Mouse (Mus musculus) intestine, embryonic 15.5 days (tissue): Measurements from ENCODE around the gene Catip. TPM values are rescaled to one million over a fixed set of nuclear protein-coding genes. Genes with fewer than 3 reads are reported as not detected.

ENCODE experiments used
- ATAC-seq: fragments of 200-750 bp; cut with Nextera tagmentation; 2 replicates; pipeline ENCODE4 v1.8.0; 2017; ENCODE audit warnings: moderate TSS enrichment, moderate library complexity
- H3K27ac ChIP-seq: fragments of 300-500 bp; sonication (generic); 2 replicates; pipeline ENCODE4 v1.5.1; 2015; ENCODE audit warnings: mild to moderate bottlenecking, inconsistent platforms
- H3K27me3 ChIP-seq: fragments of 300-500 bp; sonication (generic); replicated peaks from 2 replicates; pipeline ENCODE4 v1.6.1; 2015; ENCODE audit warnings: inconsistent platforms
- H3K36me3 ChIP-seq: fragments of 300-500 bp; sonication (generic); 2 replicates; pipeline ENCODE4 v1.6.1; 2015; ENCODE audit warnings: inconsistent platforms
- H3K4me1 ChIP-seq: fragments of 300-500 bp; sonication (generic); replicated peaks from 2 replicates; pipeline ENCODE4 v1.6.1; 2015; ENCODE audit warnings: inconsistent platforms
- H3K4me2 ChIP-seq: fragments of 300-500 bp; sonication (generic); replicated peaks from 2 replicates; pipeline ENCODE4 v1.6.1; 2015; ENCODE audit warnings: mild to moderate bottlenecking, inconsistent platforms
- H3K4me3 ChIP-seq: fragments of 300-500 bp; sonication (generic); replicated peaks from 2 replicates; pipeline ENCODE4 v1.5.1; 2015; ENCODE audit warnings: inconsistent platforms
- H3K9ac ChIP-seq: fragments of 300-500 bp; sonication (generic); 2 replicates; pipeline ENCODE4 v1.6.1; 2015; ENCODE audit warnings: inconsistent platforms
- H3K9me3 ChIP-seq: fragments of 300-500 bp; sonication (generic); 2 replicates; pipeline ENCODE4 v1.6.1; 2016; ENCODE audit warnings: inconsistent platforms
- WGBS: fragments of 180-500 bp; shearing (Covaris S2); methylation state at CpG from one replicate; pipeline ENCODE4 v1.1.7; 2015; 5-methylcytosine and 5-hydroxymethylcytosine counted together
- polyA plus RNA-seq: library from polyadenylated mRNA; unstranded; fragments of >200 nt; fragmentation: Nextera tagmentation; extraction: Ambion mirVana; gene quantifications from 2 replicates; pipeline ENCODE4 v1.2.1, GENCODE M21; 2015

The Catip gene
- polyA plus RNA-seq, 1 experiment from 2014 or later: 0.39 TPM

DNA sequence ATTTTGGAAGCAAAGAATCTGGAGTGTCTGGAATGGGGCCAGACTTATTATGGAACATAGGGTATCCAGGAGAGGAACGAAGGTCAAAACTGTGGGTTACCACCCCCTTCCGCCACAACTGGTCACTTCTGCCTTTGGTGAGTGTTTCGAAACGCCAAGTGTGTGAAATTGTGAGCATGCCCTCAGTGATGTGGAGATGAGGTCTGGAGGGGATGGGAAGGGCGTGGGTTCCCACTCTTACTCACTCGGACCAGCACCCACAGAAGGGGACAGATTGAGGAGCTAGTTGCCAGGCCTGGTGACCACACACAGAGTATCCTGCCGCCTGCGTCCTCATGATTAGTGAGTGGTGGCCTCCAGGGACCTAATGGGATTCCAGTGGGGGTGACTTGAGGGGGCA, 13.1 kb downstream of the Catip start, which contains the start of gene Slc11a1:
TSS of gene Slc11a1 (plus strand) at position 216 of the 400 bp plus-strand sequence.
- no peak within 1 kb of the TSS for H3K4me2 ChIP-seq
- no peak for ATAC-seq
- 68% methylated on average over 8 of the region's 8 CpGs for WGBS

DNA sequence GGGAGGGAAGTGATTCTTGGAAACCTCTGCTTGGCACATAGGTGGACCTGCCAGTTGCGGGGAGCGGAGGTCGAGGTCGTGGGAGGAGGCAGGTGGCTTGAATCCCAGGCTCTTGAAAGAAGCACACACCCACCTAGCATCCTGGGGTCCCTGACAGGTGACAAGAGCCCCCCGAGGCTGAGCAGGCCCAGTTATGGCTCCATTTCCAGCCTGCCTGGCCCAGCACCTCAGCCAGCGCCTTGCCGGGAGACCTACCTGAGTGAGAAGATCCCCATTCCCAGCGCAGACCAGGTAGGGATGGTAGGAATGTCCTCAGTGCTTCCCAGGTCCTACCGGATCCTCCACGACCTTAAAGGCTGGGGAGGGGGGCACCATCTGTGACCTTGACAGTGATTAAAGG, 13.7 kb downstream of the Catip start:
- 64% methylated on average over 10 of the region's 10 CpGs for WGBS
- ATAC-seq: no peak
- no peak overlapping the region for H3K27ac ChIP-seq
- no peak overlapping the region for H3K9ac ChIP-seq
- H3K9me3 ChIP-seq: no peaks in the 10 kb centered on the region
- no peaks in the 10 kb centered on the region for H3K27me3 ChIP-seq
- no peaks in the 10 kb centered on the region for H3K36me3 ChIP-seq
- no peak overlapping the region for H3K4me2 ChIP-seq
- H3K4me1 ChIP-seq: no peaks in the 10 kb centered on the region; the same call in 1 of the 2 replicates
- no peak overlapping the region for H3K4me3 ChIP-seq

More for the DNA sequence above, 13.1 kb downstream of the Catip start, which contains the start of gene Slc11a1:
- H3K9ac ChIP-seq: no peak within 1 kb of the TSS
- no peak within 1 kb of the TSS for H3K4me3 ChIP-seq
- no peaks in the 10 kb centered on the region; the same call in 1 of the 2 replicates for H3K4me1 ChIP-seq
- H3K9me3 ChIP-seq: no peaks in the 10 kb centered on the region
- H3K36me3 ChIP-seq: no peaks in the 10 kb centered on the region
- no peak within 1 kb of the TSS for H3K27ac ChIP-seq
- no peaks in the 10 kb centered on the region for H3K27me3 ChIP-seq

DNA sequence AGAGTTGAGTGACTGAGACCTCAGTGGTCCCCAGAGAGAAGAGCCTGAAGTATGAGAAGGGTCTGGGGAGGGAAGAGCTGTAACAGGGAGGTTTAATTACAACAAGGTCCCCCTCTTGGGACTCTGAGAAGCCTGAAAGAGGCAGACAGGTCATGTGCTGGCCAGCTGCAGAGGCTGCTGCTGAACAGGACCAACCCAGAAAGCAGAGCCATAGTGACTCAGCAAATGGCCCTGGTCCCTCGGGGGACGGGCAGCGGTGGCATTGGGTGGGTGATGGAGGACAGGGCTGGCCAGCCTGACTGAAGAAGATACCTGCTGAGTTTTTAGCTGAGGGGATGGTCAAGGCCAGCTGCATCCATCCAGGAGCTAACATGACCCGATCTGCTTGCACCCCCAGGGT, 14.5 kb downstream of the Catip start:
- H3K4me3 ChIP-seq: no peak overlapping the region
- H3K27me3 ChIP-seq: no peaks in the 10 kb centered on the region
- no peaks in the 10 kb centered on the region; the same call in 1 of the 2 replicates for H3K4me1 ChIP-seq
- no peak for ATAC-seq
- H3K27ac ChIP-seq: no peak overlapping the region
- WGBS: 83% methylated on average over 4 of the region's 4 CpGs
- H3K36me3 ChIP-seq: no peaks in the 10 kb centered on the region
- no peak overlapping the region for H3K9ac ChIP-seq
- H3K4me2 ChIP-seq: no peak overlapping the region
- H3K9me3 ChIP-seq: no peaks in the 10 kb centered on the region

DNA sequence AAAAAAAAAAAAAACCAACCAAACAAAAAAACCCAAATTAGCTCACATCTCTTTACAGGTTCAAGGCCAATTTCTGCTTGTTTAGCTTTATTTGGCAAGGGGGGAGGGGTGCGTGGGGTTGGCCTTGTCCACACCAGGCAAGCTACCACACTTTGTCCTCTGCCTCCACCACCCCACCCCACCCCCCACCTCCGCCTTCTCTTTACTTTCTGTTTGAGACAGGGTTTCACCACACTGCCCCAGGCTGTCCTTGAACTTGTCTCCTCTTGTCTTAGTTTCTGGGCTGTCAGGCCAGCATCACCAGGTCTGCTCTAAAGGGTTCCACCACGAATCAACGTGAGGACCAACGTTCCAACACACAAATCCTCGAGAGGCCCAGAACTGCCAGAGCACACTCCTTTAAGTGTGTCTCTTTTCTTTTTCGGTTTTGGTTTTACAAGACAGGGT, 17.2 kb downstream of the Catip start:
- Histone ChIP-seq H3K9me3 (no peaks in the 10 kb centered on the region), H3K4me2 (no peak overlapping the region), H3K4me3 (no peak overlapping the region), H3K27me3 (no peaks in the 10 kb centered on the region), H3K4me1 (no peaks in the 10 kb centered on the region; the same call in 1 of the 2 replicates), H3K27ac (no peak overlapping the region), H3K9ac (no peak overlapping the region), H3K36me3 (no peaks in the 10 kb centered on the region)
- WGBS: 82% methylated on average over 7 of the region's 7 CpGs
- ATAC-seq: no peak

DNA sequence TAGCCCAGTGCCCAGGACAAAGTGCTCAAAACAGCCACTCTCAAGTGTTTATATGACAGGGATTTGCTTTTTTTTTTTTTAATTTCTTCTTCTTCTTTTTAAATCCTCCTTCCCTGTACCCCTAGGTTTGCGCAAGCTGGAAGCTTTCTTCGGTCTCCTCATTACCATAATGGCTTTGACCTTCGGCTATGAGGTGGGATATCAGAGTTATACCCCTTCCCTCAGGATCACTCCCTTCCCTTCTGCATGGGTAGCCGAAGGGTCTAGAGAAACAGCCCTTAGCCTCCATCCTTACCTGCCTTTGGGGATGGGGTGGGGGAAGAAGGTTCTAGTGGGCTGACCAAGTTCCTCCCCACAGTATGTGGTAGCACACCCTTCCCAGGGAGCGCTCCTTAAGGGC, 18.6 kb downstream of the Catip start:
- 81% methylated on average over 5 of the region's 5 CpGs for WGBS
- no peak overlapping the region for H3K4me2 ChIP-seq
- no peak overlapping the region for H3K4me3 ChIP-seq
- H3K9ac ChIP-seq: no peak overlapping the region
- no peaks in the 10 kb centered on the region for H3K27me3 ChIP-seq
- no peaks in the 10 kb centered on the region; the same call in 1 of the 2 replicates for H3K4me1 ChIP-seq
- ATAC-seq: no peak
- no peaks in the 10 kb centered on the region for H3K9me3 ChIP-seq
- H3K36me3 ChIP-seq: no peaks in the 10 kb centered on the region
- no peak overlapping the region for H3K27ac ChIP-seq

DNA sequence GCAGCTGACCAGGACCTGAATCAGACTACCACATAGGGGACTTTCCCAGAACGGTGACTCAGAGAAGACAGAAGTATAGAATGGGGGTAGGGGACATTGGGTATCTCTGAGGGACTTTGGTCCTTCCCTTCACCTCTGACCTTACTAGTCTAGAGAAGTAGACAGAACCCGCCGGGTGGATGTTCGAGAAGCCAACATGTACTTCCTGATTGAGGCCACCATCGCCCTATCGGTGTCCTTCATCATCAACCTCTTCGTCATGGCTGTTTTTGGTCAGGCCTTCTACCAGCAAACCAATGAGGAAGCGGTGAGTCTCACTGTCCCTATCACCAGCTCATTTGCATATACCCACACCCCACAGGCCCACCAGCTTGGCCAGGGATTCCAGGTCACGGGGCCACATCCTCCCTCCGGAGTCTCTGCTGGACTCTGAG, 19.7 kb downstream of the Catip start:
- no peaks in the 10 kb centered on the region for H3K27me3 ChIP-seq
- no peak overlapping the region for H3K4me3 ChIP-seq
- no peaks in the 10 kb centered on the region for H3K9me3 ChIP-seq
- H3K9ac ChIP-seq: no peak overlapping the region
- no peak overlapping the region for H3K4me2 ChIP-seq
- 0 out of 2 replicates have a peak, but pooled peaks cover 2% of the 10 kb centered on the region for H3K4me1 ChIP-seq
- no peak overlapping the region for H3K27ac ChIP-seq
- H3K36me3 ChIP-seq: no peaks in the 10 kb centered on the region
- ATAC-seq: no peak
- WGBS: 88% methylated on average over 10 of the region's 10 CpGs

DNA sequence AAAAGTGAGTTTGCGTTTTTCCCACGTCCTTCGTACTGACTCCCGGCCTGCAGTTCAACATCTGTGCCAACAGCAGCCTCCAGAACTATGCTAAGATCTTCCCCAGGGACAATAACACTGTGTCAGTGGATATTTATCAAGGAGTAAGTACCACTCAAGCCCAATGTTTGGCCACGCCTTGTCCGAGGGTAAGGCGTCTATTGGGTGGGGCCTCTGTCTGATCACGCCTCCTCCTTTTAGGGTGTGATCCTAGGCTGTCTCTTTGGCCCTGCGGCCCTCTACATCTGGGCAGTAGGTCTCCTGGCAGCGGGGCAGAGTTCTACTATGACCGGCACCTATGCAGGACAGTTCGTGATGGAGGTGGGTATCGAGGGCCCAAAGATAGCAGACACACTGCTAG, 21.5 kb downstream of the Catip start:
- H3K36me3 ChIP-seq: no peaks in the 10 kb centered on the region
- no peaks in the 10 kb centered on the region for H3K9me3 ChIP-seq
- H3K4me2 ChIP-seq: no peak overlapping the region
- no peak overlapping the region for H3K4me3 ChIP-seq
- H3K9ac ChIP-seq: no peak overlapping the region
- no peaks in the 10 kb centered on the region for H3K27me3 ChIP-seq
- H3K4me1 ChIP-seq: peaks cover 13% of the 10 kb centered on the region; the same call in 1 of the 2 replicates
- 72% methylated on average over 13 of the region's 13 CpGs for WGBS
- ATAC-seq: no peak
- no peak overlapping the region for H3K27ac ChIP-seq

DNA sequence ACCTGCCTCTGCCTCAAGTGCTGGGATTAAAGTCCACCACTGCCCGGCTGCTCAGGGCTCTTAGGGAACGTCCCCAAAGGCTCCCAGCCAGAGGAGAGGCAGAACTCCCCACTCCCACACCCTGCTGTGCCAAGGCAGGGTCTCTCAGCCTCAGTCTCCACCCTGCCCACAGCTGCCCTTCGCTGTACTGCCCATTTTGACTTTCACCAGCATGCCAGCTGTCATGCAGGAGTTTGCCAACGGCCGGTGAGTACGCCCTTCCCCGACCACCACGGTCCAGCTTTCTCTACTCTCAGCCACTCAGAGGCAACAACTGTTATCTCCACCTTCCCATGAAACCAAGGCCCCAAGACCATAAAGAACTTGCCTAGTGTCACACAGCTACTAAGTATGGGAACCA, 22.6 kb downstream of the Catip start:
- Histone ChIP-seq H3K4me2 (no peak overlapping the region), H3K4me1 (peaks cover 21% of the 10 kb centered on the region), H3K27me3 (no peaks in the 10 kb centered on the region), H3K27ac (no peak overlapping the region), H3K36me3 (no peaks in the 10 kb centered on the region), H3K9me3 (no peaks in the 10 kb centered on the region), H3K9ac (no peak overlapping the region), H3K4me3 (no peak overlapping the region)
- WGBS: 87% methylated on average over 8 of the region's 8 CpGs
- ATAC-seq: no peak

DNA sequence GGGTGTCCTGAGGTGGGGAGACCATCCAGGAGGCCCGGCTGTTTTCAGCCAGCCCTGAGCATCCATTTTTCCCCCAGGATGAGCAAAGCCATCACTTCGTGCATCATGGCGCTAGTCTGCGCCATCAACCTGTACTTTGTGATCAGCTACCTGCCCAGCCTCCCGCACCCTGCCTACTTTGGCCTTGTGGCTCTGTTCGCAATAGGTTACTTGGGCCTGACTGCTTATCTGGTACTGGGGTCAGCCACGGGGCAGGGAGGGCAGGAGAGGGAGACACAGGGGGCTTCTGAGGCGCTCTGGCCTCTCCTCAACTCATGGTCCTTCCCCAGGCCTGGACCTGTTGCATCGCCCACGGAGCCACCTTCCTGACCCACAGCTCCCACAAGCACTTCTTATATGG, 23.2 kb downstream of the Catip start:
- Histone ChIP-seq H3K9ac (no peak overlapping the region), H3K4me2 (no peak overlapping the region), H3K9me3 (no peaks in the 10 kb centered on the region), H3K36me3 (no peaks in the 10 kb centered on the region), H3K27ac (no peak overlapping the region), H3K27me3 (no peaks in the 10 kb centered on the region), H3K4me1 (peaks cover 25% of the 10 kb centered on the region), H3K4me3 (no peak overlapping the region)
- no peak for ATAC-seq
- 90% methylated on average over 10 of the region's 10 CpGs for WGBS

DNA sequence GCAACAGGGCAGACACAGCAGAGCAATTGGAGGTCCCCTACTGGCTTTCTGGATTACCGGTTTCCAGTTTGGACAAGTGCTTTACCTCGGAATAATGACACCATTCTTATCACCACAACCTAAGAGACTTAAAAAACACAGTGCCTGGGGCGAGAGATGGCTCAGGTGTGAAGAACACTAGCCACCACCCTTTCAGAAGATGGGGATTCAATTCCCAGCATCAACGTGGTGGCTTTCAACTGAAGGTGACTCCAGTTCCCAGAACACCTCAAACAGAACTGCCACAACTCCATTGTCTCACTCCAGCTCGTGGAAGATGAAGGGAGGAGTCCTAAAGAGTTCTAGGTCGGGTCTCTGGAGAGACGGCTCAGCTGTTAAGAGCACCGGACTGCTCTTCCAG, 23.6 kb downstream of the Catip start:
- WGBS: 84% methylated on average over 8 of the region's 8 CpGs

DNA sequence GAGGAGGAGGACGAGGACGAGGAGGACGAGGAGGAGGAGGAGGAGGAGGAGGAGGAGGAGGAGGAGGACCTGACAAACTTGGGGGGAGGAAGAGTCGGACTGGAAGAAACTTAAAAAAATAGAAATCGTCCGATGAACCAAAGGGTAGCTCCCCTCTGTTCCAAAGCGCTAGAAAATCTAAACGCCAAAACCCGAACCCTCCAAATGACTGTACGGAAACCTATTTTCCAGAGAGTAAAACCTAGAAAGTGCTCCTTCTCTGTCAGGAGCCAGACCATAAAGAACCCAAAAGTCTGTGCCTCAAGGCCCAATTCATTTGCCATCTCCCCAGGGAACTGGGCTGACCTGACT, 24.4 kb downstream of the Catip start:
- ATAC-seq: no peak
- H3K4me2 ChIP-seq: peak overlapping the region; percentile 81
- peak overlapping the region; percentile 69 for H3K9ac ChIP-seq
- peaks cover 34% of the 10 kb centered on the region for H3K4me1 ChIP-seq
- H3K27me3 ChIP-seq: no peaks in the 10 kb centered on the region
- no peaks in the 10 kb centered on the region for H3K9me3 ChIP-seq
- H3K4me3 ChIP-seq: peak overlapping the region; percentile 51
- no peaks in the 10 kb centered on the region for H3K36me3 ChIP-seq
- WGBS: 54% methylated on average over 7 of the region's 10 CpGs
- peak overlapping the region; percentile 100 for H3K27ac ChIP-seq

More for the DNA sequence above, 23.6 kb downstream of the Catip start:
- no peak for ATAC-seq
- Histone ChIP-seq H3K27ac (no peak overlapping the region), H3K4me2 (no peak overlapping the region), H3K4me1 (peaks cover 30% of the 10 kb centered on the region), H3K9me3 (no peaks in the 10 kb centered on the region), H3K36me3 (no peaks in the 10 kb centered on the region), H3K9ac (no peak overlapping the region), H3K27me3 (no peaks in the 10 kb centered on the region), H3K4me3 (no peak overlapping the region)

DNA sequence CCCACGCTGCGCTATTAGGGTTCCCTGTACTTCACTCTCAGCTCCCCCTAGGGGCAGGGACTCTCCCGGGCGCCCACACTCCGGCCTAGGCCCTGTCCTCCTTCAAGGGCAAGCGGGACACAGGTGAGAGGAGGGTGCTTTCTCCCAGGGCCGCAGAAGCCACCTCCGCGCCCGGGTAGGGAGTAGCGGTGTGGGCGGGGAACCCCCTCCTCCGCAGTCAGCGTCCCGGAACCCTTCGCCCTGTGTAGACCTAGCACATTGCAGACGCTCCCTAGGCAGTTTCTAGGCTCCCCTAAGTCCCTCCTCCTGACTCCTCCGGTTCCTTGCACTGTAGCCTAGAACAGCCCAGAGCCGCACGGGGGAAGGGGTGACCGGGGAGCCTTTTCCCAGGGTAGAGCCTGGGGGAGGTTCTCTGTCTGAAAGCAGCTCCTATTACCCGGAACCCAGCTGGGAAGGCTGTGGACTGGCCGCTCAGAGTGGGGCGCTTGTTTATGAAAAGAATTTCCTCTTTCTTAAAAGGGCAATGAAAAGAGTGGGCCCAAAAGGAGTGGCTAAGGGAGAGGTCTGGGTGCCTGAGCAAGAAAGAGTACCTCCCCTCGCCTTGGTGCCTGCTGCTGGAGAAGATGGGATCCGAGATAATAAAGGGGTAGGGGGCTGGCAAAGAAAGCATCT, 24.9 kb downstream of the Catip start:
- H3K4me1 ChIP-seq: peaks cover 34% of the 10 kb centered on the region
- H3K9ac ChIP-seq: peak overlapping the region; percentile 69
- no peaks in the 10 kb centered on the region for H3K27me3 ChIP-seq
- under 1% methylated on average over 26 of the region's 26 CpGs for WGBS
- H3K4me2 ChIP-seq: peak overlapping the region; percentile 81
- H3K4me3 ChIP-seq: peak overlapping the region; percentile 51
- no peaks in the 10 kb centered on the region for H3K9me3 ChIP-seq
- peak overlapping the region; percentile 100 for H3K27ac ChIP-seq
- no peaks in the 10 kb centered on the region for H3K36me3 ChIP-seq
- ATAC-seq: peak; percentile 82
